Mouse (Mus musculus): ENCODE results near the gene Caskin2.

DNA sequence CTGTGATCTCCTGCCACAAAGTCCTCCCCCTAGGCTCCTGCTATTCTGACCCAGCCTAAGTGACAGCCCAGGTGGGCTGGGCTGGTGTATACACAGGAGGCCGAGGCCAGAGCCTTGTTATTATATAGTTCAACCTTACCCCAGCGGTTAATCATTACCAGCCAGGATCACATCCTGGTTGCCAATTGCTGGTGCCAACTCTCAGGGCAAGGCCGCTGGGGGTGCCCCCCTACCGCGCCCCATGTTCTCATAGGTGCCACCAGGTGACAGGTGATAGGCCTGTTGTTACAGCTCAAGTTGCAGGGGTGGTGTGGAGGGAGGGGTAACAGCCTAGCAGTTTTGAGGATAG, 30.4 kb upstream of the Caskin2 start:
- no peak for TF ChIP-seq CTCF (IDR thresholded peaks at IDR 0.05; ENCODE audit: insufficient read depth, low read depth, low read length)
- no peak for TF ChIP-seq POLR2A (IDR thresholded peaks at IDR 0.05; ENCODE audit: insufficient read depth, low read depth, low read length)

All from olfactory bulb, adult 2 months (tissue).